Mouse (Mus musculus) stomach, postnatal 0 days (tissue): ENCODE measurements around the gene Hmgb4.

ENCODE experiments used
- CTCF ChIP-seq: IDR thresholded peaks from 2 replicates; pipeline ENCODE4 v1.5.1; 2016; ENCODE audit warnings: antibody characterized with exemption, low read depth, mild to moderate bottlenecking, moderate library complexity
- EP300 ChIP-seq: optimal IDR thresholded peaks from 2 replicates; pipeline ENCODE3; 2016; ENCODE audit warnings: antibody characterized with exemption

- TF ChIP-seq CTCF (no peak), EP300 (no peak)
Observed at GRCm38 (mm10) chr4:128270931-128271330, 10.2 kb upstream of the Hmgb4 start.
